Mouse (Mus musculus): Measurements from ENCODE around the gene Ptcra. TPM values are rescaled to one million over a fixed set of nuclear protein-coding genes. Genes with fewer than 3 reads are reported as not detected.

The Ptcra gene
- not detected for polyA plus RNA-seq (2014; fragmentation: Illumina TruSeq; extraction: RNeasy Lipid Tissue Mini Kit (QIAGEN cat#74804); ENCODE audit: low read depth, low replicate concordance)

DNA sequence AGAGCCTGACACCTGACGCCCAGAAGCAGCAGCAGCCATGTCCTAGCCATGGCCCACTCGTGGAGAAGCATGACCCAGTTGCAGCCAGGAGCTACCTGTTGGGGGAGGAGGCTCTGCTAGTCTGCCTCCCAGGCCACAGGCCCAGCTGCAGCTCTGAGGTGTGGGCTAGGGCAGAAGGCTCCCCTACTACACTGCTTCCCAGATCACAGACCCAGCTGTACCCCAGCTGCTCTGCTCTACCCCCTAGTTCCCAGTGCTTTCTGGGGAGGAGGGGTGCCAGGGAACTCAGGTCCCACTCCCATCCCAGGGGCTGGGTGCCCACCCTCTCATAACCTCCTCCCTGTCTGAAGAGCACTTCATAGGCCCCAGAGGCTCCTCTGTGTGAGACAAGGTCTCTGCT lies at the start of gene Ptcra:
Gene Ptcra, minus strand, starts transcription at position 169 of the 400 bp plus-strand sequence.

DNA sequence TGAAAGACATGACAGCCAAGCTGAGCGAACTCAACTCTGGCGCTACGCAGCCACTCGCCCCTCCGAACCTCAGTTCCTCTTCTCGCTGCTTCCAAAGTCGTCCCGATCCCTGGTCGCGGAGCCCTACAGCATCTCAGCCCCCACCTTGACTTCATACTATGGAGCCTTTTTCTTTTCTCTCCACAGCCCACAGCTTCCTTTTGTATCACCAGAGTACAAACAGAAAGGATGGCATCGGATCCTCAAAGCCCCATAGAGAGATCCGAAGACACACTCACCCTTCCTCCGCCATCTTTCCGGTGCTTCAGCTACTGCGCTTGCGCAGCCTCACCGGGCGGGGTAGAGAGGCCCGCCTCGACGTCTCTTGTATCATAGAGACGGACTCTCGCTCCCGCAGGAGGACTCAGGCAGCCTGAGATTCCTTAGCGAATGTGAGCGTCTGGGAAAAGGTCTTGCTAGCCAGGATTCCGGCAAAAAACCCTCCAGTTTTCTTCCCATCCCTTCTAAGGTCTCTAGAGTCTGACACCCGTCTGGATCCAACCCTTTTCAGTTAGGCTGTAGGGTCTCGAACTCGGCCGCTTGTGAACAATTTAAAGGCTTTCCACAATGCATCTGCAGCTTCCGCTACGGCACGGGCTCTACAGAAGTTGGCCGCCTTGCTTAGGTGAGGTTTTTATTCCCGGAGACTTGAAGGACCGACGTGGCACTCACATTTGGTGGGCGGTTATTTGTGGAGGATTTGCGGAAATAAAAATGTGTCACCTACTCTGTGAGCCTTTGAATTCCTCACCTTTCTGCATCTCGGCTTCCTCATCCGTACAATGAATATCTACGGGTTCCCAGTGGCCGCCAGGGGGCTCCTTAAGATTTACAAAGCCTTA lies 19.1 kb upstream of the Ptcra start, which contains the start of gene Rpl7l1:
Gene Rpl7l1, minus strand, starts transcription at position 332 of the 881 bp plus-strand sequence.

DNA sequence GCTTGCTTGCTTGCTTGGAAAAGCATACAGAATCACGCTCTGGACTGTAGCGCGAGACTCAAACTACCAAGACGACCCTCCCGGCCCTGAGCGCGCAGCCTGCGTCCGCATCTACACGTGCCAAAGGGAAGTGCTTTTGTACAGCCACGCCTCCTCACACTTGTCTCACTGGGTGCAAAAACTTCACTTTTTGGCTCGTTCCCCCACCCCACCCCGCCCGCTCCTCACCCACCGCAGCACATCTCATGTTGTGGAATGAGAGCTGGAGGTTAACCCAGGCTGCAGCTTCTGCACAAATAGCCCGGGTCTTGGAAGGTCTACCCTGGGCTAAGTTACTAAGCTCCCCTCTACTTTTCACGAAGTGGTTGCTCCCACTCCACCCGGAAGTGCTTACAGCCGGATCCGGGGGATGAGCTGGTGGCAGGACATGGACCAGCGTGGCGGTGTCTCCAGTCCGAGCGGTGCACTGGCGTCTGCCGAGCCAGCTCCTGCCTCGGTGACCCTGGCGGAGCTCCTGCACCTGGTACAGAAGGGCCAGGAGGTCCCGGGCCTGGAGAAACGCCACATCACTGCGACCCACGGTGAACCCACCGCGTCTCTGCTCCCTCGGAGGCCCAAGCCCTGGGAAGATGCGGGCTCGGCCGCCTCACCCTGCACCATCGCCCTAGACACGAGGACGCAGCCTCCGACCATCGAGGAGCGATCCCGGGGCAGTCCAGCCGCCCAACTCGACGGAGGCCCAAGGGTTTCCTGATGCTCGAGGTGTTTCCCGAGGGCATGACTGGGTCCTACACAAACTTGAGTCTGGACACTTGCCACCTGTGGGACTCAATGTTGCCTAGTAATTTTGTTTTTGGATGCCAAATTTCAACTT lies 9.1 kb upstream of the Ptcra start, which contains the start of gene 2310039H08Rik:
Gene 2310039H08Rik, plus strand, starts transcription at position 232 of the 874 bp plus-strand sequence.

DNA sequence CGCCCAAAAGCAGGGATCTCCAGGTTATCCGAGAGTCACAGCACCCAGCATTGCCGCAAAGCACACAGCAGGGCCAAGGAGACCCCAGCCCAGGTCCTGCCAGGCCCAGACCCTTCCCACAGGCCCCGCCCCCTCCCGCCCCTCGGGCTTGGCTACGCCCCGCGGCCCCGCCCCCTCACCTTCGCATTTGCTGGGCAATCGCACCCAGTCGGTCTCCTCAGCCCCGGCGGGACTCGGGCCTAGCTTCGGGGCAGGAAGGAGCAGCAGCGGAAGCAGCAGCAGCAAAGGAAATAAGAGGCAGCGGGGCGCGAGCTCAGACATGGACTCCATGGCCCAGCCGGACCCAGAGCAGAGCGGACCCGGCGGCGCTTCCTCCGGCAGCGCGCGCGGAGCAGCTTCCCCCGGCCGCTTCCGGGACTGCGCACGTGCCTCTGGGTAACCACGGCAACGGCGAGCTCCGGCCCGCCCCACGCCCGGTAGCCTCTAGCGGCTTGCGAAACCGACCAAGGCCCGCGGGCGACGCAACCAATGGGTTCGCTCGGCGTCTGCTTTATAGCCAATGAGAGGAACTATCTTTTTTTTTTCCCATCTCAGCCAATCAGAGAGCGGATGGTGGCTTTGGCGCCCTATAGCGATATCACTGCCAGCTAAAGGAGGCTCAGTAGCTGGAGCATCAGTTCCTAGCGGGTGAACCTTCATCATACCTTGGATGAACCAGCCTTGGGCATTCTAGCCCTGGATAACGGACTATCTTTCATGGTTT lies 11.5 kb downstream of the Ptcra start, which contains the start of gene Cnpy3:
Gene Cnpy3, minus strand, starts transcription at position 421 of the 763 bp plus-strand sequence.

DNA sequence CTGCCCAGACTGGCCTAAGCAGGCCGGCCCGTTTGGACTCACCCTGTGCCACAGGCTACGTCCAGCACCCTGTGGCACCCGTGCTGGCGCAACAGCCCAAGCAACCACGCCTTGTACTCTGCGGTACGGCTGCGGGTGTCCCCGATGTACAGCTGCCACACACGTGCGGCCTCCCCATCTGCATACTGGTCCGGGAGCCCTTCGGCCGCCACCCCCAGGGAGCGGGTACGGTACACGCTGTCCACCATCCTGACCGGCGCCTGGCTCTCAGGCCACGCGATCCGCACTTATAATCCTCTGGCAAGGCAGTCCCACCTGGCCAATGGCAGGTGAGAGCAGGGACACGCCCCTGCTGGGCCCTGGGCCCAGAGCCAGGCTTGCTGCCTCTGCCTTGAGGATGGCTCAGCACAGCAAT lies 34.6 kb downstream of the Ptcra start, which contains the start of gene Gnmt:
Gene Gnmt, minus strand, starts transcription at position 265 of the 415 bp plus-strand sequence.

DNA sequence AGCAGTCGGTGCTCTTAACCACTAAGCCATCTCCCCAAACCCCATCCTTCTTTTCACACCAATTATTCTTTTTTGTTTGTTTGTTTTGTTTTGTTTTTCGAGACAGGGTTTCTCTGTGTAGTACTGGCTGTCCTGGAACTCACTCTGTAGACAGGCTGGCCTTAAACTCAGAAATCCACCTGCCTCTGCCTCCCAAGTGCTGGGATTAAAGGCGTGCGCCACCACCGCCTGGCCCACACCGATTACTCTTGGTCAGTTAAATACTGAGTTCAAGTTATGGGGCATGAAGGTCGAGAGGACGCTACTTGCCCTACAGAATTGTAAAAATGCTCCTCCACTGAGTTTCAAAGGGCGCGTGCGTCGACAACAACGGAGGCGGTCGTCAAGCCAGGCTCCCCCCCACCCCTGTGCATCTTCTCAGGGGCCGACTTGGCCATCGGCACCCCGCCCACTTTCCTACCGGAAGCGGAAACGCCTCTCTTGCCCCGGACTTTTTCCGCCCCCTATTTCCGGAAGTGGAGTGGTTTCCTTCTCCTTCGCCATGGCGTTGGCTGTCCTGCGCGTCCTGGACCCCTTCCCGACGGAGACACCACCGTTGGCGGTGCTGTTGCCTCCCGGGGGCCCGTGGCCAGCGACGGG lies 52.4 kb downstream of the Ptcra start, which contains the start of gene Pex6:
Gene Pex6, plus strand, starts transcription at position 505 of the 639 bp plus-strand sequence.

Other genes starting within 250 kb of the Ptcra start
- 16.2 TPM for gene Cul9, start 217.3 kb downstream of the Ptcra start, polyA plus RNA-seq (2014; fragmentation: Illumina TruSeq; extraction: RNeasy Lipid Tissue Mini Kit (QIAGEN cat#74804); ENCODE audit: low read depth, low replicate concordance)
- 101 TPM for gene Srf, start 207.5 kb downstream of the Ptcra start, polyA plus RNA-seq (2014; fragmentation: Illumina TruSeq; extraction: RNeasy Lipid Tissue Mini Kit (QIAGEN cat#74804); ENCODE audit: low read depth, low replicate concordance)
- gene Ptk7, start 134.2 kb downstream of the Ptcra start, polyA plus RNA-seq (2014; fragmentation: Illumina TruSeq; extraction: RNeasy Lipid Tissue Mini Kit (QIAGEN cat#74804); ENCODE audit: low read depth, low replicate concordance) = 2.3 TPM
- gene Klc4, start 117.7 kb downstream of the Ptcra start, polyA plus RNA-seq (2014; fragmentation: Illumina TruSeq; extraction: RNeasy Lipid Tissue Mini Kit (QIAGEN cat#74804); ENCODE audit: low read depth, low replicate concordance) = 23.4 TPM
- 123 TPM for gene Mrpl2, start 117.5 kb downstream of the Ptcra start, polyA plus RNA-seq (2014; fragmentation: Illumina TruSeq; extraction: RNeasy Lipid Tissue Mini Kit (QIAGEN cat#74804); ENCODE audit: low read depth, low replicate concordance)
- gene Cul7, start 113.4 kb downstream of the Ptcra start, polyA plus RNA-seq (2014; fragmentation: Illumina TruSeq; extraction: RNeasy Lipid Tissue Mini Kit (QIAGEN cat#74804); ENCODE audit: low read depth, low replicate concordance) = 18.5 TPM
- 19.7 TPM for gene Rrp36, start 89.4 kb downstream of the Ptcra start, polyA plus RNA-seq (2014; fragmentation: Illumina TruSeq; extraction: RNeasy Lipid Tissue Mini Kit (QIAGEN cat#74804); ENCODE audit: low read depth, low replicate concordance)
- 53.7 TPM for gene Mea1, start 84.9 kb downstream of the Ptcra start, polyA plus RNA-seq (2014; fragmentation: Illumina TruSeq; extraction: RNeasy Lipid Tissue Mini Kit (QIAGEN cat#74804); ENCODE audit: low read depth, low replicate concordance)
- gene Klhdc3, start 82.8 kb downstream of the Ptcra start, polyA plus RNA-seq (2014; fragmentation: Illumina TruSeq; extraction: RNeasy Lipid Tissue Mini Kit (QIAGEN cat#74804); ENCODE audit: low read depth, low replicate concordance) = 59.2 TPM
- gene Ppp2r5d, start 58.6 kb downstream of the Ptcra start, polyA plus RNA-seq (2014; fragmentation: Illumina TruSeq; extraction: RNeasy Lipid Tissue Mini Kit (QIAGEN cat#74804); ENCODE audit: low read depth, low replicate concordance) = 34.8 TPM
- 33.9 TPM for gene Pex6, start 52.2 kb downstream of the Ptcra start, polyA plus RNA-seq (2014; fragmentation: Illumina TruSeq; extraction: RNeasy Lipid Tissue Mini Kit (QIAGEN cat#74804); ENCODE audit: low read depth, low replicate concordance)
- gene Gnmt, start 34.5 kb downstream of the Ptcra start, polyA plus RNA-seq (2014; fragmentation: Illumina TruSeq; extraction: RNeasy Lipid Tissue Mini Kit (QIAGEN cat#74804); ENCODE audit: low read depth, low replicate concordance) = 6.3 TPM
- 23.0 TPM for gene Cnpy3, start 11.5 kb downstream of the Ptcra start, polyA plus RNA-seq (2014; fragmentation: Illumina TruSeq; extraction: RNeasy Lipid Tissue Mini Kit (QIAGEN cat#74804); ENCODE audit: low read depth, low replicate concordance)
- 32.7 TPM for gene 2310039H08Rik, start 8.9 kb upstream of the Ptcra start, polyA plus RNA-seq (2014; fragmentation: Illumina TruSeq; extraction: RNeasy Lipid Tissue Mini Kit (QIAGEN cat#74804); ENCODE audit: low read depth, low replicate concordance)
- 54.9 TPM for gene Rpl7l1, start 19.0 kb upstream of the Ptcra start, polyA plus RNA-seq (2014; fragmentation: Illumina TruSeq; extraction: RNeasy Lipid Tissue Mini Kit (QIAGEN cat#74804); ENCODE audit: low read depth, low replicate concordance)
- 10.0 TPM for gene Bicral, start 94.8 kb upstream of the Ptcra start, polyA plus RNA-seq (2014; fragmentation: Illumina TruSeq; extraction: RNeasy Lipid Tissue Mini Kit (QIAGEN cat#74804); ENCODE audit: low read depth, low replicate concordance)
- 17.7 TPM for gene Tbcc, start 127.0 kb upstream of the Ptcra start, polyA plus RNA-seq (2014; fragmentation: Illumina TruSeq; extraction: RNeasy Lipid Tissue Mini Kit (QIAGEN cat#74804); ENCODE audit: low read depth, low replicate concordance)
- gene Prph2, start 146.7 kb upstream of the Ptcra start, polyA plus RNA-seq (2014; fragmentation: Illumina TruSeq; extraction: RNeasy Lipid Tissue Mini Kit (QIAGEN cat#74804); ENCODE audit: low read depth, low replicate concordance) = not detected
- 48.3 TPM for gene Ubr2, start 246.8 kb upstream of the Ptcra start, polyA plus RNA-seq (2014; fragmentation: Illumina TruSeq; extraction: RNeasy Lipid Tissue Mini Kit (QIAGEN cat#74804); ENCODE audit: low read depth, low replicate concordance)

Measured in heart, adult 10 weeks (tissue).